Mouse (Mus musculus): ENCODE results near the gene Exosc10.

- TF ChIP-seq CTCF (IDR thresholded peaks at IDR 0.05; ENCODE audit: extremely low read depth, insufficient read depth, insufficient read length, insufficient replicate concordance) (no peak), POLR2A (IDR thresholded peaks at IDR 0.05; ENCODE audit: low read depth, low read length) (no peak)
Observed at GRCm38 (mm10) chr4:148581422-148581821, 23.2 kb downstream of the Exosc10 start.
